Mouse (Mus musculus) testis, adult 2 months (tissue): ENCODE data around the gene Bach2. TPM values are rescaled to one million over a fixed set of nuclear protein-coding genes. Genes with fewer than 3 reads are reported as not detected.

Experiments
- H3K27ac ChIP-seq: fragments of 200-500 bp; 2 replicates; pipeline ENCODE4 v1.5.1; 2012; ENCODE audit warnings: low read depth, low read length; ENCODE audit not compliant: control insufficient read depth, insufficient read depth
- H3K27me3 ChIP-seq: fragments of 200-500 bp; 2 replicates; pipeline ENCODE4 v1.6.1; 2012; ENCODE audit warnings: mild to moderate bottlenecking, low read length, moderate library complexity; ENCODE audit not compliant: control insufficient read depth, insufficient read depth
- H3K36me3 ChIP-seq: fragments of 200-500 bp; 2 replicates; pipeline ENCODE4 v1.6.1; 2012; ENCODE audit warnings: mild to moderate bottlenecking, low read length; ENCODE audit not compliant: control insufficient read depth, insufficient read depth
- H3K4me1 ChIP-seq: fragments of 200-500 bp; 2 replicates; pipeline ENCODE4 v1.6.1; 2012; ENCODE audit warnings: low read length; ENCODE audit not compliant: control insufficient read depth, insufficient read depth
- H3K4me3 ChIP-seq: fragments of 200-500 bp; 2 replicates; pipeline ENCODE4 v1.5.1; 2012; ENCODE audit warnings: low read depth, mild to moderate bottlenecking, low read length, moderate library complexity, mixed read lengths; ENCODE audit not compliant: control insufficient read depth
- CTCF ChIP-seq: fragments of 200-500 bp; IDR thresholded peaks from 2 replicates; pipeline ENCODE4 v1.5.1; 2012; ENCODE audit warnings: low read depth, mild to moderate bottlenecking, inconsistent platforms, low read length, moderate library complexity; ENCODE audit not compliant: control insufficient read depth, insufficient read depth, insufficient replicate concordance
- POLR2A ChIP-seq: fragments of 200-500 bp; IDR thresholded peaks from 2 replicates; pipeline ENCODE4 v1.6.1; 2012; ENCODE audit warnings: low read depth, mild to moderate bottlenecking, inconsistent platforms, low read length, moderate library complexity; ENCODE audit not compliant: control insufficient read depth
- polyA plus RNA-seq: library from polyadenylated mRNA; depleted of rRNA; stranded (reverse); fragments of >200 nt; gene quantifications from 2 replicates; pipeline ENCODE4 v1.2.3, GENCODE M21; 2012

The Bach2 gene
- polyA plus RNA-seq, 1 experiment = 2.3 TPM

DNA sequence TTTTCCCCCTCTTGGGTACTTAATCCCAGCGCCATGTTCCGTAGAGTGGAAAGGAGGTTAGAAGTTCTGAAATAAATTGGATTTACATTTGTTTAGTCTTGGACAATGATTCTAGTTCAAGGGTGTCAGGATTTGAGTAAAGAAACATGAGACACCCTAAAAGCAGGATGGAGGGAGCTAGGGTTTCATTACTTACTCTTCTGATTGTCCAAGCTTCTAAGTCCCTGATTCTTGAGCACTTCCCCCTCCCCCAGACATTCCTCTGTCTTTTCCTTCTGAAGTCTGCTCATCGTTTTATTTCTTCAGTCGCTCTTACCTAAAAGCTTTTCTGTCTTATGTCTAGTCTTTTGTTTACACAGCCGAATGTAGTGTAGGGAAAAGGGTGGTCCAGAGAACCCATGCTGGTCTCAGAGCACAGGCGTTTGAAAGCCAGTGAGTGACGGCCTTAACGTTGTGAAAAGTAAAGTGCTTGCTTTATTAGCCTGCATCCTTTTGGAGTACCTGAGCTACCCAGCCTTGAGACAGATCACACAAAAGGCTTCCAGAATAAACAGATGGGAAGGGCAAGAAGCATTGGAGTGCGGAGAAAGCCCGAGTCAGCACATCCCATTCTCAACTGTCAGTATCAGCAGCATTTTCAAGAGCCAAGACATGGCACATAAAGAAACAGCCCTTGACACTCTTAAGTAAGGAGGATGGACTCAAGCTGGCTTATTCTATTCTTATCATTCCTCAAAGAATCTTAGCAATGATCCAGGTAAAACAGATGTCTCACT, 73.8 kb downstream of the Bach2 start:
- no peak for TF ChIP-seq CTCF
- TF ChIP-seq POLR2A = no peak
- no peak overlapping the region for H3K27ac ChIP-seq

DNA sequence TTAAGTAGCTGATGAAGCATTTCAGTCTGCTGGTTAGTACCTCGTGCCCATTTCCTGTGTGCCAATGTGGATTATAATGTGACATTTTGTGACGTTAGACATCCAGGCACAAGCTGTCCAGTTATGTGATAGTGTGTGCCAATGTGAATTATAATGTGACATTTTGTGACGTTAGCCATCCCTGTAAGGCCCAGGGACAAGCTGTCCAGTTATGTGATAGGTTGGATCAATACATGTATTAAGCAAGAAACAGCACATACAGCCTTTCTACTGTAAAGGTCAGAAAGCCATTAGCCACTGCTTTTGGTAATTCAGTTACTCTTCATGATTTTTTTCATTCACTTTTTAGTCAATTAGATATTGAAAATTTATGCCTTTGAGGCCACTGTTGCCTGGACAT, 76.3 kb downstream of the Bach2 start:
- H3K4me3 ChIP-seq = no peak overlapping the region
- H3K36me3 ChIP-seq = no peaks in the 10 kb centered on the region
- TF ChIP-seq POLR2A (no peak), CTCF (no peak)
- H3K27ac ChIP-seq = no peak overlapping the region
- H3K4me1 ChIP-seq = peaks cover 2% of the 10 kb centered on the region; the same call in 1 of the 2 replicates
- H3K27me3 ChIP-seq = no peaks in the 10 kb centered on the region

More for the DNA sequence above, 73.8 kb downstream of the Bach2 start:
- peaks cover 2% of the 10 kb centered on the region; the same call in 1 of the 2 replicates for H3K4me1 ChIP-seq
- no peaks in the 10 kb centered on the region for H3K27me3 ChIP-seq
- H3K4me3 ChIP-seq = no peak overlapping the region
- no peaks in the 10 kb centered on the region for H3K36me3 ChIP-seq

DNA sequence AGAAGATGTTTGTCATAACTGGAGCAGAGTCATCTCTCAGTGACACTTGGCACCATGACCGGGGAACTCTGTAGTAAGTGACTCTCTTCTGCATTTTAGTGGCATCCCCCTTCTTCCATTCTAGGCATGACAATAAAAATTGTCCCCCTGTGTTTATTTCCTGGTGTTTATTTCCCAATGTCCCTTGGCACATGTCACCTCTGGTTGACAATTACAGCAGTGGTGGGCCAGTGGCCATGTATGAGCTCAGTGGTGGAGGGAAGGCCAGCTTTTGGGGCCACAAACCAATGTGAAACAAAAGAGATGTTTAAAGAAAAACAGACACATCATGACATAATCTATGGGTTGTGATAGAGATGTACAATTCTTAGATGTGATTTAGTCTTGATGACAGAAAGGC, 80.0 kb downstream of the Bach2 start:
- Histone ChIP-seq H3K4me1 (peaks cover 2% of the 10 kb centered on the region; the same call in 1 of the 2 replicates), H3K36me3 (no peaks in the 10 kb centered on the region), H3K27ac (no peak overlapping the region), H3K4me3 (no peak overlapping the region), H3K27me3 (no peaks in the 10 kb centered on the region)
- TF ChIP-seq POLR2A (no peak), CTCF (no peak)

DNA sequence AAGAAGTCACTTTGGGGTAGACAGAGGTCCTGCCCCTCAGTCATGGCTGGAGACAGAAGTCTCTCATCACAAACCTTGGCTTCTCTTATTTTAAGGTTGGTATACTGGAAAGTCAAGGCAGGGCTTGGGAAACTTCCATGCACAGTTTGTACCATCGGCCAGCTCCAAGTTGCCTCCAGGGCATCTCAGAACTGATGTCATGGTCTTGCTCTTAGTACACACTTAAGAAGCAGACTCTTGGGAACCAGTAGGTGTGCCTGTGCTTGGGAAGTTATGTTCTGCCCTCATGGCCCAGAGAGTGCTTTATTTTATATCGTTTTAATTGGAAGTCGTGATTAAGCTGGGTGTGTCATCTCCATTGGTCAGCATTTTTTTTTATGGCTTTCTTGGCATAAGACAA, 80.7 kb downstream of the Bach2 start:
- no peaks in the 10 kb centered on the region for H3K36me3 ChIP-seq
- no peak for TF ChIP-seq POLR2A
- no peak for TF ChIP-seq CTCF
- no peaks in the 10 kb centered on the region for H3K27me3 ChIP-seq
- peaks cover 2% of the 10 kb centered on the region; the same call in 1 of the 2 replicates for H3K4me1 ChIP-seq
- H3K4me3 ChIP-seq = no peak overlapping the region
- no peak overlapping the region for H3K27ac ChIP-seq

DNA sequence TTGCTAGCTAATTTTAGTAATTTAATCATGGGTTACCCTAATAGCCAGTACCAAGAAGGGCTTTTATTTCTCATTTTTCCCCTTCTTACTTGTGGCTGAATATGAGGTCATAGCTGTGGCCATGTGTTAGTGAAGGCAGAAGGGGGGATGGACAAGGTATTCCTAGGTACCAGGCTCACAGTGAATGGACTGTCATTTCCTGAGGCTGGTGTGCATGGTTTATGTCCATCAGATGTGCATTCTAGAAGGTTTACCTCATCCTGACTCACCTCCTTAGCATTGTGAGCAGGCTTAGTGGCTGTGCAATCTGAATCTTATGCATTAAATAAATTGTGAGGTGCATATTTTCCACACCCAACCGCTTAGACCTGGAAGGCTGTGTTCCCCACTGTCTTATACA, 81.4 kb downstream of the Bach2 start:
- TF ChIP-seq CTCF (no peak), POLR2A (no peak)
- peaks cover 2% of the 10 kb centered on the region; the same call in 1 of the 2 replicates for H3K4me1 ChIP-seq
- H3K4me3 ChIP-seq = no peak overlapping the region
- no peak overlapping the region for H3K27ac ChIP-seq
- no peaks in the 10 kb centered on the region for H3K36me3 ChIP-seq
- H3K27me3 ChIP-seq = no peaks in the 10 kb centered on the region

DNA sequence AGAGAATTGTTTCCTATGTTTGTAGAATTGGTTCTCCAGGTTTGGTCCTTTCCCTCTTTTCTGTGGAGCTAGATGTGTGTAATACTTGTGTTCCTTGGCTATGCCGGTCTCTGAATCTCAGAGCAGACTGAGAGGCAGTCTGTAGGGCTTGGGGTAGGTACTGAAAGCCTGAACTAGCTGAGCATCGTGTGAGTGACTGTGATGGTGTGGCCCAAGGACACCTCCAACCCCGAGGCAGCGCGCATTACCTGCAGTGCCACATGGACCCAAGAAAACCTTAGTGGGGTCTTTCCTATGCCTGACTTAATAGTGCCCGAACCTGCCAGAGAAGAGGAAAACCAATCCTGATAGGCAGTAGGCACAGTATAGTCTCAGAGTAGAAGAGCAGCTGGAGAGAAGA, 85.5 kb downstream of the Bach2 start:
- H3K4me3 ChIP-seq = no peak overlapping the region
- no peaks in the 10 kb centered on the region for H3K4me1 ChIP-seq
- H3K27me3 ChIP-seq = no peaks in the 10 kb centered on the region
- no peak for TF ChIP-seq POLR2A
- H3K27ac ChIP-seq = no peak overlapping the region
- H3K36me3 ChIP-seq = no peaks in the 10 kb centered on the region

- H3K4me3 ChIP-seq = no peak overlapping the region
- no peak overlapping the region for H3K27ac ChIP-seq
- TF ChIP-seq CTCF (no peak), POLR2A (no peak)
- no peaks in the 10 kb centered on the region for H3K27me3 ChIP-seq
- no peaks in the 10 kb centered on the region for H3K4me1 ChIP-seq
- no peaks in the 10 kb centered on the region for H3K36me3 ChIP-seq
Observed at GRCm38 (mm10) chr4:32324967-32325366, 86.4 kb downstream of the Bach2 start.
